Mouse (Mus musculus) A20 (cell line): ENCODE results near the gene Acox1.

ENCODE experiments used
- DNase-seq: peaks from one replicate; pipeline ENCODE4 v3.0.0-alpha.2; 2011; ENCODE audit warnings: low read depth, low spot score

The Acox1 gene

DNA sequence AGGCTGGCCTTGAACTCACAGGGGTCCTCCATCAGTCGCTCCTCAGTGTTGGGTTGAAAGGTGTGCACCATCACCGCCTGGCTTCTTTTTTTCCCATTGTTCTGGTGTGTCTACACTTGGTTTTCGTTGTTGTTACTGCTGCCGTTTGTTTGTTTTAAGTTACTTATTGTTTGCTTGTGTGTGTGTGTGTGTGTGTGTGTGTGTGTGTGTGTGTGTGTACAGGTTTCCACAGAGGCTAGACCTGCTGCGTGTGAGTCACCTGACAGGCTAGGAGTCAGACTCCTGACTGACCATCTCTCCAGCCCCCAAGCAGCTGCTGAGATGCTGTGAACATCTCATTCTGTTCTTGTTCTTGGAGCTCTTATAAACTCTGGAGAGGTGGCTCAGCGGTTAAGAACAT, 14.0 kb upstream of the Acox1 start:
- no peak for DNase-seq

DNA sequence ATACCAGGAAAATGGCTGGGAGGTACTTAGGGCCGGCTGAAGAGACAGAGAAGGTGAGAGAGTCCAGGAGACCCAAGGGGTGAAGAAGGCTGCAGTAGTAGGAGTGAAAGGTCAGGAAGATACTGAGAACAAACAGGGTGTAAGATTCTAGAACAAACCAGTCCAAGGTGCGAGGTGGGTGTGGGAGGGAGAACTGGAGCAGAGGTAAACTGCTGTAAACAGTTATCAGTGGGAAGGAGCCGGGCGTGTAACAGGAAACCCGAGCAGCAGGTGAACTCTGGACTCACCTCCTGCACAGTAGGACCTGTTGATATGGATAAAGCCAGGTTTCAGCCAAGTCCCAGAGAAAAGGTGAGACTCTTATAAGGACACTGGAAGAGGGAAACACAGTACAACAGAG, 11.9 kb upstream of the Acox1 start:
- no peak for DNase-seq

DNA sequence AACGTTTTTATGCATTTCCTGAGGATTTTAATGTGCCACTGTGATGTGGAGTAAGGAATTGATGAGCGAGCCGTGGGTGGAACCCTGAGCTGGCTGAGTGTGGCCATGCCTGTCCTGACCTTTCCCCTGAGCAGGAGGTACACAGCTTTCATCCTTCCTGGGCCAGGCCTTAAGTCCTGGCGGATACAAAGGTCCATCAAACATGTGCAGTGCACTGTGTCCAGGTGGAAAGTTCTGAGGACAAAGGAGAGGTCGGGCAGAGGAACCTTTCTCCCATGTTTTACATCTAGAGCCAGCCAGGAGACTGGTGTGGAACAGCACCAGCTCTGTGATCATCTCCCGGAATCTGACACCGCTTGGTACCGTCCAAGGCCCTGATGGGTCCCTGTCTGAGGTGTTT, 10.4 kb upstream of the Acox1 start:
- DNase-seq, result no peak

DNA sequence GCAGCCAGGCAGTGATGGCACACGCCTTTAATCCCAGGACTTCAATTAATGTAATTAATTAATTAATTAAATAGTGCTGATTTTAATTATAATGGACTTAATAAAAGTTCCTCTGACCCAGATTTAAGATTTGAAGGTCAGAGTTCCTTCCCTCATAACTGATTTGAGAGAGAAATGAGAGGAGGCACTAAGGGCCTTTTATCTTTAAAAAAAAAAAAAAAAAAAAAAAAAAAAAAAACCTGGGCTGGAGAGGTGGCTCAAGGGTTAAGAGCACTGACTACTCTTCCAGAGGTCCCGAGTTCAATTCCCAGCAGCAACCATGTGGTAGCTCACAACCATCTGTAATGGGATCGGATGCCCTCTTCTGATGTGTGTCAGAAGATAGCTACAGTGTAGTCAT, 9.8 kb upstream of the Acox1 start:
- no peak for DNase-seq

DNA sequence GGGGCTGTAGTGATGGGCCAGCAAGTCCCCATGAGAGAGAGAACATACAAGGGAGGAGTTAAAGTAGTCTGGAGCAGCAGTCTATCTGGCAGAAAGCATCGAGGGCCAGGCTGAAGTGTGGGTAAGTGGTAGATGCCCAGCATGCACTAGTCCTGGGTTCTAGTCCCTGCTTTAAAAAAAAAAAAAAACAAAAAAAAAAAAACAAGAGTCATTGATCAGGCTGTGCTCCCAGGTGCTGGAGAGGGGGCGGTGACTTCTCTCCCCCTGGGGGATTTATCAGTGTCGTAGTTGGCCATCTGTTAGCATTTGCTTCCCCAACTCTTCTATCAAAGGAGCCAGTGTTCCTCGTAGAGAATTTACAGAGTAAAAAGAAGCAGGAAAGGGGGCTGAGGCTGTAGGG, 7.8 kb upstream of the Acox1 start:
- no peak for DNase-seq

DNA sequence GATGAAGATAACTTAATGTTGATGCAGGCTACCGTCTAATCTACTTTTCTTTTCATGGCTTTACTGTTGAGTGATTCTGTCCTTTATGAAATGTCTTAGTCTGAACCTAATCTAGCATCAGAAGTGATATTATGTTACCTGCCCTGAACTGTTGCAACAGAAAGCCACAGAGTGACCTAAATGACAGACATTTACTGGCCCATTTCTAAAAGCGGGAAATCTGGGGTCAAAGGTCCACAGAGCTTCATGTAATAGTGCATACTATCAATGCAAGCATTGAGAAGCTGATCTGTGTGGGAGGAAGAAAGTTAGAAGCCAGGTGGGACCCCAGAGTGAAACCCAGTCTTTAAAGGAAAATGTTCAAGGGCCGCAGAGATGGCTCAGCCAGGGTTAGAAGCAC, 4.3 kb upstream of the Acox1 start:
- no peak for DNase-seq

DNA sequence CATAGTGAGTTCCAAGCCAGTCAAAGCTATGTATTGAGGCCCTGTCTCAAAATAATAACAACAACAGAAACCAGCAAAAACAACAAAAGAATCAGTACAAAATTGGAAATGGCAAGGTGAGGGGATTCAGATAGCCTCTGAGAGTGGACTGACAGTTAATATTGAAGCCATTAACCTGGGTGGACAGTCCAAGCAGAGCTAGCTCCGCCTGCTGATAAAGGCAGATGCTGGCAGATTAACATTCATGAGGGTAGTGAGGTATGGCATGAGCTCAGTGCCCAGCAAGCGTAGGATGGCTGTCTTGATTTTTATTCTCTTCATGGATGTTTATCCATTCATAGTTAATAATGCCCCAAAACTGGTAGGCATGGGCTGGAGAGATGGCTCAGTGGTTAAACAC, 2.3 kb upstream of the Acox1 start:
- DNase-seq, result no peak

DNA sequence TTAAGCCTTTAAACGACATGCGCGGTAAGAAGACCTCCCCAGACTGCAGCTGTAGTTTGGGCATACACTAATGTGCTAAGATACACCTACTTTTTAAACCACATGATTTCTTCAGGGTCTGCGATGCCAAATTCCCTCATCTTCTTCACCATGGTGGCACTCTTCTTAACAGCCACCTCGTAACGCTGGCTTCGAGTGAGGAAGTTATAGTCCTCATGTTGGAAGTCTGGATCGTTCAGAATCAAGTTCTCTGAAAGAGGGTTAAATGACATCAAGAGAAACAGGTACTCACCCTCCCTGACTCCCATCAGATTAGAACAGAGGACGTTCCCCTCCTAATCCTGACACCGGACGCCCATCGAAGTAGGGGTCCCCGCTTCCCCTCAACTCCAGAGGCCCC, 713 bp downstream of the Acox1 start:
- DNase-seq, result no peak

DNA sequence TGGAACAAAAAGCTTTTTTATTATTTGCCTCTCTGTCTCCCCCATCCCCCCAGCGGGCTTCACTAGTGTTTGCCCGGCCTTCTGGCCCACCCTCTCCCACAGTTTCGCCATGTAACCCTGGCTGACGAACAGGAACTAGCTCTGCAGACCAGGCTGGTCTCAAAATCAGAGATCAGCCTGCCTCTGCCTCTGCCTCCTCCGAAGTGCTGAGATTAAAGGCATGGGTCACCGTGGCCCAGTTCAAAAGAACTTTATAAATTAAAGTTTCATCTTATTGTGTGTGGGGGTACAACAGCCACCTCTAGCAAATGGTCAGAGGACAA, 1.3 kb downstream of the Acox1 start:
- DNase-seq, result no peak

DNA sequence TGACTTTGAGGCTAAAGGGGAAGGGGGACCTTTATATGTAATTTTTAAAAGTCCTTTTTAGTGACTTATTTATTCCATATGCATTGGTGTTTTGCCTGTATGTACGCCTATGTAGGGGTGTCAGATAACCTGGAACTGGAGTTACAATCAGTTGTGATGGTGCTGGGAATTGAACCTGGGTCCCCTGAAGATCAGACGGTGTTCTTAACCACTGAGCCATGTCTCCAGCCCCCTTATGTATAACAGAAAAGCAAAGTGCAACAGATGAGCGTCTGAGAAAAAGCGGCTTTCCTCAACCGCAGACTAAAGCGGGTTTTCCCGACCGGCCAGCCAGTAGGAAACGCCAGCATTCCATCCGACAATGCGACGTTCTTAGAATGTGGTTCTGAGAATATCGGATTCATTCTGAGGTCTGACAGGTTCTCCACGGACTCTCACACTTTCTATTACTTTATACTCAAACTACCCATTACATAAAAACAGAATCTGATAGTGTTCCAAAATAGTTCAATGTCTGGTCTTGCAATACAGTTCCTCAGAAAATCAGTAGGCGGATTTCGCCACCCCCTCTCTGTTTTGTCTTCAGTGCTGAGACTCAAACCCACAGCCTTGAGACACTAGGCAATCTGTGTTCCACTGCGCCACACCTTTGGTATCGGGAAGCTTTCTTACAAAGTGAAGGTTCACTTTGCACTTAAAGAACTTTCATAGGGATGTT, 1.8 kb downstream of the Acox1 start:
- DNase-seq, result no peak

DNA sequence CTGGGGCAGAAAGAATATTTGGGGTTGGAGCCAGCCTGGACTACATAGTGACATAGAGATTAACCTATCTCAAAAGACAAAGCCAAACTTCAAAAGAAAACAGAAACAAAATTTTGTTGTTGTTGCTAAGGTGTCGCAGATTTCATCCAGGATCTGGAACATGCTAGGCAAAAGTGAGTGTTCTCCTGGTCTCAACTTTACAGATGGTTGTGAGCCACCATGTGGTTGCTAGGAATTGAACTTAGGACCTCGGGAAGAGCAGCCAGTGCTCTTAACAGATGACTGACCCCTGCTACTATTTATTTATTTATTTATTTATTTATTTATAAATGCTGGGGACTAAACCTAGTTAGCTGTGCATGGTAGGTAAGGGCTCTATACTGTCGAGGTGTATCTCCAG, 2.5 kb downstream of the Acox1 start:
- no peak for DNase-seq

DNA sequence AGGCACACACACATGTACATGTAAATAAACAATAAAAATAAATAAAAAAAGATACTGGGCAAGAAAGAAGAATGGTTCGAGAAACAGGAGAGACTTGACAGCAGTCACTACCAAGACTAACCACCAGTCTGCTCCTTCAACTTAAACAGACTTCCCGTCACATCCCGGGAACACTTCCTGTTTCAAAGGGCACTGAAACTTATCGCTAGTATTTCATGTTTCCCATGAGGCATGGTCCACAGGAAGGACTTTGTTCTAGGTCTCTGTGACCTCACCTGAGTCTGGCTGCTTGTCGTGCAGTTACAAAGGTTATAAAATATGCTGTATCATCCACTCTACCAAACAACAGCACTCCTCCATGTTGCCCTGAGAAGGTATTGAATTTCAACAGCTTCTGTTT, 3.6 kb downstream of the Acox1 start:
- DNase-seq, result no peak

DNA sequence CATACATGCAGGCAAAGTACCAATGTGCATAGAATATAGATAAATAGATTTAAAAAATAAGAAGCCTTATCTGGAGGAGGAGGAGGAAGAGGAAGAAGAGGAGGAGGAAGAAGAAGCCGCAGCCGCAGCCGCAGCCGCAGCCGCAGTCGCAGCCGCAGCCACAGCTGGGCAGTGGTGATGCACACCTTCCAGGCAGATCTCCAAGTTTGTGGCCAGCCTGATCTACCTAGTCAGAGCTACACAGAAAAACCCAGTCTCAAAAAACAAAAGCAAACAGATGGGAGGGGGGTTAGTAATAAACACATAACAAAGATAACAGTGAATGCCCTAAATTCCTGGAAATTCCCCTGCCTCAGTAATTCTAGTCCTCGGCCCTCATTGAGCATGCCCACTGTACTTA, 4.2 kb downstream of the Acox1 start:
- DNase-seq, result no peak

DNA sequence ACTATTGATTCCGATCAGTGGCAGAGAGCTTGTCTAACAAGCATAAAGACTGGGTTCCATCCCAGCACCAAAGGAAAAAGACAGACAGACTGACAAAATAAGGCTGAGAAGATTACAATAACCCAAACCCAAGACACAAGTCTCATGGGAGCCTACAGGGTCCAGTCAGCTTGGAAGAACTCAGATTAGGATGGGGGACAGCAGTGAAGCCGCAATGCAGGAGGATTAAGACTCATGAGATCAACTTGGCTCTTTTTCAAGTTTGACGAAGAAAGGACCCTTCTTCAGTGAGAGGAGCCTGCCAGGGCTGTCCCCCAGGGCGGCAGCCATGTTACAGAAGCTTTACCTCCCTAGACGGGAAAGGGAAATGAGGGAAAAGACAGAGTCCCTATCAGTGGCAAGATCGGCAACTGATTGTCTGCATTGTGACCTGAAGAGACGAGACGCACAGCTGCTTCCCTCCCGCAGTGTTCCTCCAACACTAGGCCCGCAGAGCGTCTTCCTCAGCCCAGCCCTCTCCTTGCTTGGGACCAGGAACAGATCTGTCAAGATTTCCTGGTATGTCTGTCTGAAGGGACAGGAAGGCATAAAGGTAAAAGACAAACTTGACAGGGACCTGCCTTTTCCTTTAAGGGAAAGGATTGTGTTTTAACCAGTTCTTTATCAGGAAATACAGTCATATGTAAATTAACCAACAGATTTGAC, 11.5 kb downstream of the Acox1 start:
- no peak for DNase-seq

DNA sequence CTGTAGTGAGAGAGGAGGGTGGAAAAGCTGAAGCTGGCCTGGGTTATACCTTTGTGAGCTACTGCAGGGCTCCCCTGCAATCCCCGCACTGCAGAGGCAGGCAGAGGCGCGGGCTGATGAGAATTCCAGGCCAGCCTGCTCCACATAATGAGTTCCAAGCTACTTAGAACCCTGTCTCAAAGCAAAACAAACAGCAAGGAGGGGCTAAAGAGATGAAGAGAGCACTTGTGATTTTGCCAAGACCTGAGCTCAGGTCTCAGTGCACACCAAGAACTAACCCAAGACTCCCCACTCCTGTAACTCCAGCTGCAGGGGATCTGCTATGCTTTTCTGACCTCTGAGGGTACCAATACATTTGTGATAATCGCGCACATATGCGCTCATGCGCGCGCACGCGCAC, 12.5 kb downstream of the Acox1 start:
- DNase-seq, result no peak

DNA sequence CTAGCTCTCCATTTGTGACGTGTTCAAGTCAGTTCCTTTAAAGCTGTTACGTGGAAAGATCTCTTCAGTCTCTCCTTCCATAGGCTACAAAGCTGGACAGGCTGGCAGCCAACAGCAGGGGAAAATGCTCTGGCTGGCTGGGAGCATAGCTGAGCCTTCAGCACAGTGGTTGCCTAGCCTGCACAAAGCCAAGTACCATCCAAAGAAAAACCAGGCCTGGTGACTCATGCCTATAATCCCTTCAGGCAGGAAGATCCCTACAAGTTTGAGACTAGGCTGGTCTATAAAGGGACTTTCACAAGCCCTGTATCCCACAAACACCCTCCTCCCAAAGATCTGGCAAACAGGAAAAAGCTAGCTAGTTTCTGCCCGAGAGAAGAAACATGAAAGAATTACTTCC, 13.0 kb downstream of the Acox1 start:
- no peak for DNase-seq

DNA sequence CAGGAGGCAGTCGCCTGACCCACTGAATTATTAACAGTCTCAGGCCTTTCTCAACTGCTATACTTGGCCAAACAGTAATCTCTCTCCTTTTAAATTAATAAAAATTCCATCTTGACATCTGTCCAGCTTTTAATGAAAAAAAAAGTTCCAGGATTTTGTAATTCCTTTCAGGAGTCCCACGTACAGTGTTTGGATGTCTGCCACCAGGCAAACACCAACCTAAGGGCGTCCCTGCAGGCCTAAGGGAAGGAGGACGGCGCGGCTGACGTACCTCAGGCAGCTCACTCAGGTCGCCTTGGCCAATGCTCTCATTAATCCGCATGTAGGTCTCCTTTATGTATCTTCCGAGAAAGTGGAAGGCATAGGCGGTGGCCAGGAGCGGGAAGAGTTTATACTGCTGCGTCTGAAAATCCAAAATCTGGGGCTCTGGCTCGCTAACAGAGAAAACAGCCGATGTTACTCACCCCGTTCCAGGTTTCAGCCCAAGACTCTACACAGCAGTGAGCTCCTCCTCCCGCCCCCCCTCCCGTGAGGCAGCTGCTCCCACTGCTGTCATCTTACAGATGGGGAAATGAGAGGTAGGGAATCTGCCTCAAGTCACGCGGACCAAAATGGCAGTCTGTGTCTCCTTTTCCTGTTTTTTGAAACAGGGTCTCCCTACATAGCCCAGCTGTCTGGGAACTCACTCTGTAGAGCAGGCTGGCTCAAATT, 20.3 kb downstream of the Acox1 start:
- DNase-seq, result no peak

DNA sequence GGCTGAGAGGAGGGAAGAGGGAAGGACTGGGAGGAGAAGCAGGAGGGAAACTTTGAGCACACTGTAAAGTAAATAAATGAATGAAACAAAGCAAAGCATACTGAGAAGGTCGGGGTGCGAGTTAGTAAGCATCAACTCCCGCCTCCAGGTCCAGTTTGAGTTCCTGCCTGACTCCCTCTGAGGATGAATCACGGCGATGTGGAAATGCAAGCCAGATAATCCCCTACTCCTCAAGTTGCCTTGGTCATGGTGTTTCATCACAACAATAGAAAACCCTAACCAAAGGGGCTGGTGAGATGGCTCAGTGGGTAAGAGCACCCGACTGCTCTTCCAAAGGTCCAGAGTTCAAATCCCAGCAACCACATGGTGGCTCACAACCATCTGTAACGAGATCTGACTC, 22.8 kb downstream of the Acox1 start:
- no peak for DNase-seq

DNA sequence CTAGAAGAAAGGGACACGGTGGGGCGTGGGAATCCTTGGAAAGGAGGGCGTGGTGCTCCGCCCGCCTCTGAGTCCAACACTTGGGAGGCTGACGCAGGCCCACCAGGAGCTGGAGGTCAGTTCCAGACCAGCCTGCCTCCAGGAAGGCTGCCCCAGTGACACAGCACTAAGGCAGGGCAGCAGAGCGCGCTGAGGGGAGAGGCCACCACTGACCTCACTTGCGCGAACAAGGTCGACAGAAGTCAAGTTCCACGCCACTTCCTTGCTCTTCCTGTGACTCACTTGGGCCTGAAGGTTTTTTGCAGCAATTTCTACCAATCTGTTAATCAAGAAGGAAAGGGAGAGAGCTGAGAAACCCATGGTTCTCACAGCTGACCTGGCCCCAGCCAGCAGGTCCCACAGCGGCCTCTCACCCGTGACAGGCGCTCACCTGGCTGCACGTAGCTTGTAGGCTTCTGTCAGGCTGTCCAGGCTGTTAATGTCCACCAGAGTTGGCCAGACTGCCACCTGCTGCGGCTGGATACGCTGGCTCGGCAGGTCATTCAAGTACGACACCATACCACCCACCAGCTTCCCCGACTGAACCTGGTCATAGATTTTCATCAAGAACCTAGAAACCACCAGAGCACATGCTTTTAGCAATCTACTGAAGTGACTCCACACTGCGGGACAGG, 23.9 kb downstream of the Acox1 start:
- no peak for DNase-seq

DNA sequence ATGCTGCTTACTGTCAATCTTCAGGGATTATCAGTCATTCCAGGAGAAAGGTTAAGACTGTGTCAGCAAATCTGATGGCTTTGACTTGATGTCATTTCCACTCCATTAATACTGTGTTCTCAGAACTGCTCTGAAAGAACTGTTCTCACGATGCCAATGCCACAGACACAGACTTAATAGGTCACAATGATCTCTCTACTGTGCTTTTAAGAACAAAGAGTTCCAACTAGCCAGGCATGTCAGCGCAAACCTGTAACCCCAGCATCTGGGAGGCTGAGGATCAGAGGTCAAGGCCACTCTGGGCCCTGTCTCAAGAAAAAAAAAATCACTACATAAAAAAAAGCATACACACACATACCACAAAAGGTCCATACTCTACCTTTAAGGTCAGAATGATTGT, 26.9 kb downstream of the Acox1 start:
- no peak for DNase-seq

DNA sequence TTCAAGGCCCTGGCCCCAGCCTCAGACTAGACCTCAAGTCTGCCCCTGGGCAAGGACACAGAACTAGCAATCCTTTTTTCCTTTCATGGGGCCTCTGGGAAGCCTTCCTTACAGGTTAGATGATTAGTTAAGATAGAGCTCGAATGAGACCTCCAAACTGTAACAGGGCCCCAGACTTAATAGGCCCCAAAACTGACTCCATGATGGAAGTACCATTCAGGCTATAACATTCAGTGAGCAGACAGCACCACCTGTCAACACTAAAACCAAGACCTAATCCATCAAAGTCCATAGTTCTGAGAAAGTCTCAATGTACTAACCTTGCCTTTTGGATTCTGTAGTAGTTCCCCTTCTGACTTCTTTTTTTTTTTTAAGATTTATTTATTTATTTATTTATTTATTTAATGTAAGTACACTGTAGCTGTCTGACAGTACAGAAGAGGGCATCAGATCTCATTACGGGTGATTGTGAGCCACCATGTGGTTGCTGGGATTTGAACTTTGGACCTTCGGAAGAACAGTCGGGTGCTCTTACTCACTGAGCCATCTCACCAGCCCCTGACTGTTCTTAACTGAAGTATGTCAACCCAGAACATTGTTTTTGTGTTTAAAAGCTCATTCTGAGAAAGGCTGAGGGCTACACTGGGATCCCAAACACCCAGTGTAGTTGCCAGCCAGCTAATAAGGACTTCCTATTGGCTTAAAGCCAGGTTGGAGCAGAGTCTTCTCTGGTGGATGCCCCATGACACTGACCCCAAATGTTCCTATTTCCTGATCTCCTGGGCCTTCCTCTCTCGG, 28.6 kb downstream of the Acox1 start:
- DNase-seq, result no peak

DNA sequence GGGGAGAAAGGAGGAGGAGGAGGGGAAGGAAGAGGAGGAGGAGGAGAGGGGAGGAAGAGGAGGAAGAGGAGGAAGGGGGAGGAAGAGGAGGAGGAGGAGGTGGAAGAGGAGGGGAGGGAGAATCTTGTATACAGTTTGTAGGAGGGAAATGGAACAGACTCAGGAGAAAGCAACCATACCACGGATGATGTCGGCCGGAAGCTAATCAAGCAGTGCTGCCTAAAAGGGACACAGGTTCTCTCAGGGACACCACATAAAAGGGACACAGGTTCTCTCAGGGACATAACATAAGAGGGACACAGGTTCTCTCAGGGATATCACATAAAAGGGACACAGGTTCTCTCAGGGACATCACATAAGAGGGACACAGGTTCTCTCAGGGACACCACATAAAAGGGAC, 29.6 kb downstream of the Acox1 start:
- no peak for DNase-seq
